Mouse (Mus musculus) gastrocnemius, postnatal 36 days (tissue): ENCODE data around the gene Hipk1. TPM values are rescaled to one million over a fixed set of nuclear protein-coding genes. Genes with fewer than 3 reads are reported as not detected.
"Not testable (repeated sequence)": the region's sequence is repeated elsewhere in the genome, so short reads cannot be mapped to it uniquely, and the experiment has no call there.

ENCODE experiments used
- DNase-seq, 2 experiments: peaks; one replicate each; pipeline ENCODE4 v3.0.0; 2022
- intact Hi-C: fragments of 180-260 bp; cut with DNase I; formaldehyde crosslinking; loops from one replicate; pipeline ENCODE4 v1.15.1; 2025
- long read RNA-seq, 2 experiments: library from polyadenylated mRNA; stranded (forward); transcript quantifications; one replicate each; pipeline ENCODE4 v2.0.0; 2021
- total RNA-seq, 2 experiments: library from RNA; stranded (reverse); gene quantifications; 2 replicates each; pipeline ENCODE4 v1.2.3; 2021

The Hipk1 gene
- total RNA-seq = 10 to 100 TPM; 53.8 to 61.3 TPM
- long read RNA-seq, experiment 1, full-length matches to known transcripts = 1 of 14 reads
- long read RNA-seq, experiment 1, partial matches to known transcripts = 3 of 14 reads
- long read RNA-seq, experiment 1, other reads (novel, unspliced or antisense) = 10 of 14 reads
- long read RNA-seq, experiment 2, partial matches to known transcripts = 1 of 16 reads
- long read RNA-seq, experiment 2, other reads (novel, unspliced or antisense) = 15 of 16 reads

DNA sequence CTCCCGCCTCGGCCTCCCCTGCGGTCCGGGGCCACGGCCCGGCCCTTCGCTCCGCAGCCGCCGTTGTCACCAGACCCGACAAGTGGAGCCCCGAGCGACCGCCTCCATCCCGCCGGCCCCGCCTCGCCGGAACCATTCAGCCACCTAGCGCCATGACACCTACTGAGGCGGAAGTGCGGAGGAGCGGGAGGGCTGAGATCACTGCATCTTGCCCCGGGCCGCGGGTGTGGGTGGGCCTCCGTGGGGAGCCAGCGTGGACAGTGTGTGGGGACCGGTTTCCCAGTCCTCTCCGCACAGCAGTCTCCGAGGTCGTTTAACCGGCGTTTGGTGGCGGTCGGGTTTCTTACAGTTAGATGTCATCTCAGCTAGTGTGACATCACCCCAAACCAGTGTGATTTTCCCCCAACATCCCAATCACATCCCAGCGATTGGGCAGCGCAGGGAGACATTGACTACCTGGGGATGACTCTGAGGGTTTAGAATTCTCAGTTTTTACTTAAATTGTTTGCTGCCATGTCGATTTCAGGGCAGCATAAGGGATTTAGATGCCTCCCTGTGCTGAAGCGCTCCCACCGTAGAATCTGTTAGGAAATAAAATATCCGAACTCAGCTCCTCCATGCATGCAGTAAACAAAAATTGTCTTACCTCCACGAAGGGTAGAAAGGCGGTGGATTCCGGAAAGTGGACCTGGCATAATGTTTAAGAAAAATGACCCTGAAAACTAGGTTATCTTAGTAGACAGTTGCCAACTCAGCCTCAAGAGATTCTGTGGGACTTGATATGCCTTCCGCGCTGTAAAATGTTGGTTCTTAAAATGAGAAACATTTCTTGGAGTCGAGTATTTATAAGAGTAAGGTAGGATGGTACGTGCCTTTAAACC lies at the start of gene Hipk1:
Gene Hipk1, minus strand, starts transcription at position 334 of the 881 bp plus-strand sequence.
- intact Hi-C loops = loop anchor here (1.0 kb wide), 1 partner anchor 18 kb away; the partner anchor contains the start of genes Ap4b1, Dclre1b and Gm43064

DNA sequence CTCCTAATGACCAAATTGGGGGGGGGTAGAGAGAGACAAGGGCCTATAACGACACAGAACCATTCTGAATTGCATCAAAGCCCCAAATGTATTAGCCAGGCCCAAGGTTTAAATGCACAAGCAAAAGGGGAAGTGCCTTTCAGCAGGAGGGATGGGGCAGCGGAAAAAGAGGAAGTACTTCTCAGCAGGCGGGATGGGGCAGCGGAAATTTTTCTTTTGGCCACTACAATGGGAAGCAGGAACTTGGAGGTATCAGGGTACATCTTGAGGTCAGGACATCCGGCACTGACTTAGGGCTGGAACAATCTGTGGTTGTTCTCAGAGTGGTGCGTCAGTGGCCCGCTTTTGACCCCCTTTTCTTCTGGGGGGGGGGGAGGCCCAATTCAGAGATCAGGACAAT lies 49.6 kb upstream of the Hipk1 start:
- intact Hi-C loops, DNase-seq: not testable (repeated sequence)

More for the DNA sequence above, at the start of gene Hipk1:
- DNase-seq = peak; percentile 89 to 92

DNA sequence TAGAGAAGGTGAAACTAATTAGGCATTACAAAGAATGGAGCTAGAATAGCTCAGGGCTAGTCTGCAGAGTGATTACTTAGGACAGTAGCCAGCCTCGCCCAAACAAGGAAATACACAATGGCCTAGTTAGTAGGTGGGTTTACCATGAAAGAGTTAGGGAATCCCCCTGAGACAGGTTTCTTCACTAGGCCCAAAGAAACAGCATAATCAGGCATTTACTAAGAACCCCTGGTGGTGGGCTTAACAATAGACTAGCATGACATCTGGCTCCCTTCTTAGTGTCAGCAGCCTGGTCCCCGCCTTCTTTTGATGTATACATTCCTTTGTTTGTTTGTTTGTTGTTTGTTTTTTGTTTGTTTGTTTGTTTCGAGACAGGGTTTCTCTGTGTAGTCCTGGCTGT lies 48.8 kb upstream of the Hipk1 start:
- intact Hi-C loops, DNase-seq: not testable (repeated sequence)

DNA sequence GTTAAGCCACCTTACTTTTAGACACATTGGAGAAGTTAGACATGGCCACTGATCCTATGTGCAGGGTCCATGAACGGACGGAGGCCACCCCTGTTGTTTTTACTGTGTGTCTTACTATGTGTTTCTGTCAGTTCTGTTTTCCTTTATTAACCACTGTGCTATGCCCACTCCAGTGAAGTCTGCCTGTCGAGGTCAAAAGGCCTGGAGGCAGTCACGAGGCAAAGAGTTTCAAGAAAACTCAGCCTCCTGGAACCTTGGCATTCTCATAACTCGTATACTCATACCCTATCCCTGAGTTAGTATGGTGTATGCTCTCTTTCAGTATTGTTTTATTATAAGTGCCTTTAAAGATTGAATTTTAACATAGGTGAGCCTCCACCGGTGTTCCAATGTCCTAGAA lies 48.3 kb upstream of the Hipk1 start:
- DNase-seq = no peak
- intact Hi-C loops = no loop called here

DNA sequence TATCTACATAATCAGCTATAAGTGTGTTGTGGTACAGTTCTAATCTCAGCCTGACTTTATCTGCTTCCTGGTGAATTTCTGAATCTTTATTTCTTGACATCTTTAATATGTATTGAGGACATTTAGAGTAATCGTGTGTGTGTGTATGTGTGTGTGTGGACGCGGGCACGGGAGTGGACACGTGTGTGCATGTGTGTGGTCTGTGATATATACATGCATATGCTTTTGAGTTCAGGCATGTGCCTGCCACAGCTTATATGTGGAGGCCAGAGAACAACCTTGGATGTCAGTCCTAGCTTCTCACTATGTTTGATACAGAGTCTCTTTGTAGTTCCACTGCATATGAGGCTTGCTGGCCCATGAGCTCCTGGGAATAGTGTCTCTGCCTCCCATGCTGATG lies 45.1 kb upstream of the Hipk1 start:
- no peak for DNase-seq
- intact Hi-C loops = no loop called here

DNA sequence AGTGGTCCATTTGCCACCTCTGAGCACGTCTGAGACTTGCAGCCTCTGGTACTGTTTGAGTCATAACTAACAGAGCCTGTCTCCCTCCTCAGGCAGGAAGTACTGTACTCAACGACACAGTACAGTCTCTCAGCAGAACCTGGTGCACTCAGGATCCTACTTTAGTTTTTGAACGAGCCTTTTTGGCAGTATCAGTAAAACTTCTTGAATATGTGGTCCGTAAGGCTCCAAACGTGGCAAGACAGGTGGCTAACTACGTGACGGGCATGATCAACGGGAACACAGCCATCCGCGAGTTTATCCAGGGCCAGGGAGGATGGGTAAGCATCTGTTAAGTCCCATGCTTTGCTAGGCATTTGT lies 44.6 kb upstream of the Hipk1 start:
- intact Hi-C loops = no loop called here
- DNase-seq = no peak

DNA sequence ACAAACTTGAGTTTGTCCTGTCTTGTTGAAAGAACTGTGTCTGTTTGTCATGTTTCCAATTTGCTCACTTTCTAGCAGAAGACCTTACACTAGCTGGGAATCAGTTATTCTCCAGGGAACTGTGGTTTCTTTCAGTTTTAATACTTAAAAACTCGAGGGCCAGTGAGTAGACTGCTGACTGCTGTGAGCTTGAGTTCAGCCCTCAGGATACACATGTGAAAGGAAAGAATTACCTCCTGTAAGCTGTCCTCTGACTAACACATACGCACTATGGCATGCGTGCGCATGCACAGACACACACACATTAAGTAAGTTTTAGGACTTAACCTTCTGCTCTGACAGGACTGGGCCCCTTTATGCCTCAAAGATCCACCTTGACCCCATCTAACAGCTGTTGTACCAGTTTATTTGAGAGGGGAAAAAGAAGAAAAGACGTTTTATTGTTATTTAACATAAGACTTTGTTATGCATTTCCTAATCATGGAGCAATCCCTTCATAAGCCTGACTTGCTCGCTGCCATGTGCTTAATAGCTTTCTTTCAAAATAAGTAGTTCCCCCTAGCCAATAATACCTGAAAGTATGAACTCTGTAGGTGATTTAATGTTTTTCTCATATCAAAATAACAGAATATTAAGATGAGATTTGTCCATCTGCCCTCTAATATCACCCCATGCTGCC lies 44.0 kb upstream of the Hipk1 start:
- no peak for DNase-seq
- intact Hi-C loops = no loop called here

DNA sequence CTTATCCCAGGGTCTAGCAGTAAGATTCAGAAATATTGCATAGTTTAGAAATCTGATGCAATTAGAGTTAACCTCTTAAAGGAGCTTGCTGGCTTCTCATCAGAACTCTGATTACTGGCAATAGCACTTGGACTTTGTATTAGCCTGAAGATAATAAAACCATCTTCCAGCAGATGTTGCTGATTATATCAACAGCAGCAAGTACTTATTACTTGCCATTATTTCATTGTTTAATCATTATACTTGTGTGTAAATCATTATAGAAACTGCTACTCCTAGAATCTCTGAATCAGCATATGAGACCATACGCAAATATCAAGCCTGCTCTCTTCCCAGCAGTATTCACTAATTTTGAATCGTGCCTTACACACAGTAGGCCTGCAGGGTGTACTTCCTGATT lies 42.6 kb upstream of the Hipk1 start:
- DNase-seq = no peak
- intact Hi-C loops = no loop called here

DNA sequence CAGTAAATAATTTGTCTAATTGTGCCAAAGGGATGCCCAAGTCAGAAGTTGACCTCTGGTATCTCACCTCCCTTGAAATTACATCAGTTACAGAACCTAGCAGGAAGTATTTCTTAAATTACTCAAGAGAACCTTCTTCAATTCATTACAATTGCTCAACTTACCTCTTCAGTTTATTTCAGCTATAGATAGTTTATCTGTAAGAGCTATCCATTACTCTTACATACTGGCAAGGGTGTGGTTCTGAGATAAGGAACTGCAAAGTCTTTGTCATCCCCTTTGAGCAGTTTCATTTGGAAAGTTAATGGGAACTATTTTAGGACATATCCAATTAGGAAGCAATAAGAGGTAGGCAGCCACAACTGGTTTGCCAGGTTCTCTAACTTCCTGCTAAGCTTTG lies 41.1 kb upstream of the Hipk1 start, which contains the start of gene Bcl2l15:
Gene Bcl2l15, plus strand, starts transcription at position 176 of the 400 bp plus-strand sequence.
- intact Hi-C loops = no loop called here

DNA sequence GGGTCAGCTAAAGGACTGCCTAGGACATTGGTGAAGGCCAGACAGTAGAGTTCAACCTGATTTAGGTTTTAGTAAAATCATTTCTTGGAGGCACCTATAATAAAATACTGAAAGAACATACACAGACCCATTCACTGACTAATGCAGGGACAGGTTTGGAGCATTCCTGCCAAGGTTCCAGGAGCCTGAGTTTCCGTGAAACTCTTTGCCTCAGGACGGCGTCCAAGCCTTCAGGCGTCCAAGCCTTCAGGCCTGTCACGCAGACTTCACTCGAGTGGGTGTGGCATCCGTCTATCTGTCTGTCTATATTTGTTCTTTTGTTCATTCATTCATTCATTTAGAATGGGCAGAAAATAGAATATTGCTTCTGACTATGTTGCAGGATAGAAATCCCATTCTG lies 39.8 kb upstream of the Hipk1 start:
- no peak for DNase-seq
- intact Hi-C loops = no loop called here

More for the DNA sequence above, 41.1 kb upstream of the Hipk1 start, which contains the start of gene Bcl2l15:
- DNase-seq = no peak

DNA sequence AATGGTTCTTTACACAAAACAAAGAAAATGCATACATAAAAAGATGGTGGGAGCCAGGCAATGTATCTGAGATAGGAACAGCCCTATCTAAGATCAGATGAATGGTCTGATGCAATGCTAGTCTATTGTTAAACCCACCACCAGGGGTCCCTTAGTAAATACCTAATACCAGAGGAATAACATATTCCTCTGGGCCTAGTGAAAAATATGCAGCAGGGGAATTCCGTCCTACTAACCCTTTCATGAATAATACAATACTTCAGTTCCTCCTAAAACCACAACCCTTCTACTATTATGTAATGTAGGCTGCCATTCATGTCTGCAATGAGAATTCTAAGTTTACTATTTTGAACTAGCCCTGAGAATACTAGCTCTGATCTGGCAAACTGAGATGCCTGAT lies 39.3 kb upstream of the Hipk1 start:
- DNase-seq, intact Hi-C loops: not testable (repeated sequence)

DNA sequence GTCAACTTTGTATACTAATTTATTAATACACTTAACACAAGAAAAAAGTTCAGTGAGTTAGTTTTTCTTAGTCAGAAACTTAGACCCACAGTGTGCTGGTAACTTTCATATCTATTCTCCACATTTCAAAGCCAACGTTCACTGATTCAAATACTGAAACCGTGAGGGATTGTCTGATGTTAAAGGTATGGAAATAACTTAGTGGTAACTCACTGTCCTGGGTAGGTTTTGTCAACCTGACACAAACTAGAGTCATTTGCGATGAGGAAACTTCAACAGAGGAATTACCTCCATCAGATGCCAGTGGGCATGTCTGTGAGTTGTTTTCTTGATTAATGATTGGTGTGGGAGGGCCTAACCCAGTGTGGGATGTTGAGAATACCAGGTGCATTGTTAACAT lies 37.7 kb upstream of the Hipk1 start:
- no peak for DNase-seq
- intact Hi-C loops = no loop called here

DNA sequence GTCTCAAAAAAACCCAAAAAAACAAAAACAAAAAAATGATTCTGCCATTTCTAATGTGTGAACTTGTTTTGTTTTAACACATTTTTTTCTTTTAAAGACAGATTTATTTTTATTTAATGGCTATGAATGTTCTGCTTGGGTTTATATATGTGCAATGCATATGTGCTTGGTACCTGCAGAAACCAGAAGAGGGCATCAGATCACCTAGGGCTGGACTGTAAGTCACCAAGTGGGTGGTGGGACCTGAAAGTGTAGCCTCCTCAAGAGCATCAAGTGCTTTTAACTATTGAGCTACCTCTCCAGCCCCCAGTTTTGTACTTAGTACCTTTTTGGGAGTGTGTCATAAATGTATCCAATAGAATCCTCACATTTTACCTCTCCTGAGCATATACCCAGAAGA lies 36.2 kb upstream of the Hipk1 start:
- intact Hi-C loops = no loop called here

DNA sequence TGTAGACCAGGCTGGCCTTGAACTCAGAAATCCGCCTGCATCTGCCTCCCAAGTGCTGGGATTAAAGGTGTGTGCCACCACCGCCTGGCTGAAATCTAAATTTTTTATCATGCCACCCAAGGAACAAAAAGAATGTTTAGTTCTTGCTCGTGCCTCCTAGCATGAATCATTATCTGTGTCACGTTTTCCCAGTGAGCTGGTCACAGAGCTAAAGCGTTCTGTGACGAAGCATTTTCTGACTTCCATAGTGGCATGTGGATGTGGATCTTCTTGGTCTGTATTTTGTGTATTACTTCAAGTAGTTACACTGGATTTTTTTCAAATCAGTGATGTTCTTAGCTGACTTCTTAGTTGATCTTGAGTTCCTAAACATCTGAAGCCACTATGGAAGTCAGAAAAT lies 19.6 kb upstream of the Hipk1 start:
- no peak for DNase-seq
- intact Hi-C loops = loop anchor here (5.0 kb wide), 1 partner anchor 69 kb away; no protein-coding TSS in a partner anchor

More for the DNA sequence above, 36.2 kb upstream of the Hipk1 start:
- DNase-seq = no peak

DNA sequence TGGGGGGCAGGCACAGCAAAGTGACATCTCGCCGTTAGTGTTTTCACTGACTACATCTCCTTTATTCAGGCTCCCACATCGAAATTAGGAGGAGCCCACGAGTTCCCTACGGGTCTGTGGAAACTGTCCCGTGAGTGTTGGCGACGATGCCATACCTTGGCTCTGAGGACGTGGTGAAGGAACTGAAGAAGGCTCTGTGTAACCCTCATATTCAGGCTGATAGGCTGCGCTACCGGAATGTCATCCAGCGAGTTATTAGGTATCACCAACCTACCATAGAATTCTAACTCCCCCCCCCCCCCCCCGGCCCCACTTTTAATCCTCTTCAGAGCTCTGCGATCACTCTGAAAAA lies 18.4 kb upstream of the Hipk1 start:
- peak in 1 of 2 experiments; percentile 15 for DNase-seq
- intact Hi-C loops = loop anchor here (1.0 to 5.0 kb wide), 2 partner anchors 18 to 67 kb away; partner anchors contain the start of gene Hipk1

DNA sequence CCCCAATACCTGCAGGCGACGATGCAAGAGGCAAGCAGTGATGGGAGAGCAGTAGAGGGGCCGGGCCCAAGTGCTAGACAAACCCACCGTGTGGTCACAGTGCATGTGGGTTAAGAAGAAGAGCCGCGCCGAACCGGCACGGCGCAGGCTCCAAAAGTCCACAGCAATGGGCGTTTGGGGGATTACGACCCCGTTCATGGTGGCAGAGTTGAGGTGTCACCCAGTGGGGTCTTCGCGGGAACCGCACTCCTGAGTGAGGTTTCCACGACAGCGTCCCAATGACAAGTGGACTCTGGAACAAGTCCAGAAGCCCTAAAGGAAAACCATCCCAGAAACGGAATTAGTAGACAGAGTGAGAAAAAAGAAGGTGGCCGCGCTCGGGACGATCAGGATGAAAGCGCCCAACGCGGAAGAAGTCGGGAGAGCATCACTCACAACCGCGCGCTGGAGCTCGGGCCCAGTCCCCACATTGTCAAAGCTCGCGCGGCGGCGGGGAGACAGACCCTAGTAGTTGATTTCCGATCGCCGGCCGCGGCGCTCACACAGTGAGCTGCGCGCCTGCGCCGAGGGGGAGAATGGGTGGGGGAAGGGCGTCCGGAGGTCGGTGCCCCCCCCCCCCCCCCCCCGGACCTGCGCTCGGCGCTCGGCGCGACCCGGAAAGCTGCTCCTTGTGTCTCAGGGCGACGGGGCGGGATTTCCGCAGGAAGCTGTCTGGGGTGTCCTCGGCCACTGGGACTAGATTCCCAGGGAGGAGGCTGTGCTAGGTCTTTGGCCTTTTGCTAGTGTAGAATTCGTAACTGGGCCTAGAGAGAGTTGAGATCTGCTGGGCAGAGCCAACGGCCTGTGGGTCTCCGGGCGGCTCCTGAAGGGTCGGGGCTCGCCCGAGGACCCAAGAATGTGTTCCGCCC lies 17.8 kb upstream of the Hipk1 start, which contains the start of the genes Dclre1b, Ap4b1 and Gm43064:
Gene Dclre1b, minus strand, starts transcription at position 554 of the 908 bp plus-strand sequence.
Gene Ap4b1, plus strand, starts transcription at position 630 of the 908 bp plus-strand sequence.
Gene Gm43064, plus strand, starts transcription at position 683 of the 908 bp plus-strand sequence.
- intact Hi-C loops = loop anchor here (1.0 kb wide), 1 partner anchor 18 kb away; the partner anchor contains the start of gene Hipk1
- peak; percentile 80 to 91 for DNase-seq

DNA sequence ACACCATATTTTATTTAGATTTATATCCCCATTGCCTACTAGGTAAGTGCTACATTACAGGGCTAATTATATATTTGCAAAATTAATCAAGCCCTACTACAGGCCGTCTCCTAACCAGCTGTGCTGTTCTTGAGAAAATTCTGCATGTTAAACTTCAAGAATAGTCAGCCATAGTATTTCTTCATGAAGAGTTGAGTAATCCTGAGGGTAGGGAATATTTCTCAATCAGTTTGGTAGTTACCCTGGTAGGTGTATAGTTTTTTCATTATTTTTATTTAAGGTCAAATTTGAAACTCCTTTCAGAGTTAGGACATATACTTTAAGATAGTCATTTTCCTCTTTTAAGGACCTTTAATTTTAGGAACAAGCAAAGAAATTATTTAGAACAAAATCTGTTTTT lies 14.3 kb upstream of the Hipk1 start:
- no peak for DNase-seq
- intact Hi-C loops = no loop called here

DNA sequence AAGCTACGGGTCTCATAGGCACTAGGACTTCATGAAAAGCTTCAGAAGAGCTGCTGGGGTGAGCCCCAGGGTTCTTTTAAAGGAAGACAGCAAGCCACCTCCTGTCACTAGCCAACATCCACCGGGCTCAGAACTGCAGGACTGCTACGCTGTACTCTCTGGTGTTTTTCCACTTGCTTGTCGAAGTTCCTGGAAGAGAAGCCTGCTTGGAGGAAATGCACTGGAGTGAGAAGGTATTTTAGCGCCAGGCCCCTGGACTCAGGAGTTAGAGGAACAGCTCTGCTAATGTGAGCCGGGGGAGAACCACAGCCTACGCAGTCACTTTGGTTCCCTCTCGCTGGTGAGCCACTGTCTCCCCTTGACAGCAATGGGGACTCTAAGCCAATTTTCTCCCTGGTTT lies 11.5 kb upstream of the Hipk1 start:
- intact Hi-C loops = no loop called here
- peak in 1 of 2 experiments; percentile 24 for DNase-seq
